Comparison of ENCODE assay signal across 8 mouse cellular contexts in genomic region chr7:19227883-19228792, GRCm38 (mm10). TPM values are rescaled to one million over a fixed set of nuclear protein-coding genes. Genes with fewer than 3 reads are reported as not detected.
A peak's percentile ranks its signal among the peaks of the same experiment; 100 is the strongest.
DNase-seq lines count a peak whose midpoint lies in the region; ATAC-seq and TF ChIP-seq lines count a peak whose summit lies in the region.

TSS of gene Opa3 (plus strand) at chr7:19228334.

- in situ Hi-C loops in CH12.LX (cut with MboI; ENCODE audit: low pct_ligation_motif_present, low pct_unique_long_range_greater_than_20kb, low sequenced_read_pairs), result no loop called here

- under 1% methylated on average over 90 of the region's 91 CpGs for WGBS in forebrain, embryonic 11.5 days
- under 1% methylated on average over 91 of the region's 91 CpGs for WGBS in heart, embryonic 16.5 days
- under 1% methylated on average over 91 of the region's 91 CpGs for WGBS in liver, embryonic 15.5 days (ENCODE audit: insufficient replicate concordance)
- WGBS in neural tube, embryonic 12.5 days, result under 1% methylated on average over 91 of the region's 91 CpGs

- TF ChIP-seq EP300 in CH12.LX (IDR thresholded peaks at IDR 0.05; ENCODE audit: low read length), result no peak

- TF ChIP-seq CTCF in CH12.LX (conservative IDR thresholded peaks at IDR 0.05 in 1 of 2, IDR thresholded peaks at IDR 0.05 in 1 of 2; ENCODE audit: low read depth in 2 of 2, low read length in 2 of 2), result peak in 1 of 2 experiments; percentile 55; a peak in 2 of 4 replicates

- peaks cover 14% of the 10 kb centered on the region for H3K79me2 ChIP-seq in CH12.LX (replicated peaks; ENCODE audit: control insufficient read depth, extremely low read depth, insufficient read depth, poor library complexity, severe bottlenecking)

- H3K4me1 ChIP-seq in CH12.LX (ENCODE audit: control insufficient read depth in 1 of 2, insufficient read depth in 2 of 2), result peaks cover 0 to 32% of the 10 kb centered on the region in 2 experiments; a peak in 2 of 4 replicates
- H3K4me1 ChIP-seq in forebrain, embryonic 11.5 days (replicated peaks; ENCODE audit: control insufficient read depth, insufficient read depth, low read length), result peaks cover 2% of the 10 kb centered on the region; the same call in 1 of the 2 replicates
- peaks cover 19% of the 10 kb centered on the region for H3K4me1 ChIP-seq in heart, embryonic 16.5 days (ENCODE audit: control insufficient read depth, insufficient read depth, low read length)
- peaks cover 74% of the 10 kb centered on the region for H3K4me1 ChIP-seq in liver, embryonic 15.5 days (replicated peaks)
- H3K4me1 ChIP-seq in neural tube, embryonic 12.5 days, result peaks cover 17% of the 10 kb centered on the region

- peaks cover 0 to 57% of the 10 kb centered on the region in 2 experiments for H3K36me3 ChIP-seq in CH12.LX (replicated peaks in 1 of 2; ENCODE audit: control insufficient read depth in 1 of 2, insufficient read depth in 1 of 2, low read length in 1 of 2)
- H3K36me3 ChIP-seq in forebrain, embryonic 11.5 days (ENCODE audit: control insufficient read depth, insufficient read depth, low read length), result no peaks in the 10 kb centered on the region
- H3K36me3 ChIP-seq in heart, embryonic 16.5 days (ENCODE audit: control insufficient read depth, insufficient read depth), result peaks cover 6% of the 10 kb centered on the region; the same call in 1 of the 2 replicates
- H3K36me3 ChIP-seq in liver, embryonic 15.5 days (replicated peaks), result peaks cover 15% of the 10 kb centered on the region
- peaks cover 18% of the 10 kb centered on the region for H3K36me3 ChIP-seq in neural tube, embryonic 12.5 days

- H3K9me3 ChIP-seq in CH12.LX (replicated peaks; ENCODE audit: low read length), result no peaks in the 10 kb centered on the region
- no peaks in the 10 kb centered on the region for H3K9me3 ChIP-seq in forebrain, embryonic 11.5 days (ENCODE audit: control insufficient read depth, low read length)
- no peaks in the 10 kb centered on the region for H3K9me3 ChIP-seq in heart, embryonic 16.5 days (replicated peaks; ENCODE audit: control insufficient read depth, low read length)
- no peaks in the 10 kb centered on the region for H3K9me3 ChIP-seq in liver, embryonic 15.5 days (replicated peaks)
- H3K9me3 ChIP-seq in neural tube, embryonic 12.5 days, result no peaks in the 10 kb centered on the region

- peak within 1 kb of the TSS; percentile 75 to 99 (median 92) for H3K4me3 ChIP-seq in CH12.LX (replicated peaks in 1 of 3; ENCODE audit: low read depth in 2 of 3, low read length in 2 of 3, poor library complexity in 1 of 3)
- H3K4me3 ChIP-seq in forebrain, embryonic 11.5 days (ENCODE audit: low read depth, low read length), result peak within 1 kb of the TSS; percentile 60
- peak within 1 kb of the TSS; percentile 84 for H3K4me3 ChIP-seq in heart, embryonic 16.5 days (ENCODE audit: low read length)
- H3K4me3 ChIP-seq in liver, embryonic 15.5 days (replicated peaks), result peak within 1 kb of the TSS; percentile 72
- peak within 1 kb of the TSS; percentile 55 for H3K4me3 ChIP-seq in neural tube, embryonic 12.5 days

- dilution Hi-C loops in CH12.LX (cut with MboI; ENCODE audit: extremely low pct_ligation_motif_present, extremely low pct_unique_long_range_greater_than_20kb, low sequenced_read_pairs), result no loop called here

- H3K27ac ChIP-seq in CH12.LX (ENCODE audit: insufficient read depth, low read depth), result peak within 1 kb of the TSS; percentile 91
- peak within 1 kb of the TSS; percentile 98 for H3K27ac ChIP-seq in forebrain, embryonic 11.5 days (ENCODE audit: low read depth, low read length)
- H3K27ac ChIP-seq in heart, embryonic 16.5 days (ENCODE audit: low read length), result peak within 1 kb of the TSS; percentile 100
- peak within 1 kb of the TSS; percentile 100 for H3K27ac ChIP-seq in liver, embryonic 15.5 days (replicated peaks)
- H3K27ac ChIP-seq in neural tube, embryonic 12.5 days, result peak within 1 kb of the TSS; percentile 97

- TF ChIP-seq POLR2A in CH12.LX (IDR thresholded peaks at IDR 0.05; ENCODE audit: low read depth, low read length), result peak; percentile 82

- peak within 1 kb of the TSS; percentile 90 for H3K4me2 ChIP-seq in CH12.LX (ENCODE audit: insufficient read depth, low read depth, poor library complexity, severe bottlenecking)
- peak within 1 kb of the TSS; percentile 87 for H3K4me2 ChIP-seq in forebrain, embryonic 11.5 days (ENCODE audit: low read depth, low read length, severe bottlenecking)
- H3K4me2 ChIP-seq in heart, embryonic 16.5 days (ENCODE audit: low read depth, low read length), result peak within 1 kb of the TSS; percentile 93
- H3K4me2 ChIP-seq in liver, embryonic 15.5 days, result peak within 1 kb of the TSS; percentile 89
- peak within 1 kb of the TSS; percentile 86 for H3K4me2 ChIP-seq in neural tube, embryonic 12.5 days (replicated peaks)

- no peak; the same call in 1 of the 2 replicates for TF ChIP-seq RAD21 in CH12.LX (IDR thresholded peaks at IDR 0.05; ENCODE audit: low read depth, low read length)

- no peaks in the 10 kb centered on the region for H3K27me3 ChIP-seq in CH12.LX (replicated peaks)
- H3K27me3 ChIP-seq in forebrain, embryonic 11.5 days (ENCODE audit: control insufficient read depth, insufficient read depth, low read length), result no peaks in the 10 kb centered on the region
- no peaks in the 10 kb centered on the region for H3K27me3 ChIP-seq in heart, embryonic 16.5 days (ENCODE audit: control insufficient read depth, insufficient read depth, low read length)
- no peaks in the 10 kb centered on the region for H3K27me3 ChIP-seq in liver, embryonic 15.5 days
- H3K27me3 ChIP-seq in neural tube, embryonic 12.5 days (replicated peaks), result no peaks in the 10 kb centered on the region

- H3K9ac ChIP-seq in CH12.LX (ENCODE audit: insufficient read depth, low read depth), result peak within 1 kb of the TSS; percentile 95
- peak within 1 kb of the TSS; percentile 71 for H3K9ac ChIP-seq in forebrain, embryonic 11.5 days (ENCODE audit: low read length)
- peak within 1 kb of the TSS; percentile 90 for H3K9ac ChIP-seq in heart, embryonic 16.5 days (ENCODE audit: low read length)
- H3K9ac ChIP-seq in liver, embryonic 15.5 days, result peak within 1 kb of the TSS; percentile 85
- peak within 1 kb of the TSS; percentile 70 for H3K9ac ChIP-seq in neural tube, embryonic 12.5 days

- peak; percentile 100 for DNase-seq in CH12.LX (ENCODE audit: extremely low read depth)
- peak; percentile 100 for DNase-seq in c-Kit-positive CD71-positive TER-119-negative erythroid progenitor cells, embryonic 14.5 days (ENCODE audit: low read depth)
- DNase-seq in forebrain, embryonic 11.5 days (ENCODE audit: low spot score), result peak; percentile 99
- peak; percentile 100 for DNase-seq in kidney, postnatal 36 days
- peak; percentile 100 for DNase-seq in telencephalon, adult 2 months (ENCODE audit: low read depth, low spot score)

- ATAC-seq in forebrain, embryonic 11.5 days (replicated peaks; ENCODE audit: low FRiP score), result peak; percentile 95
- peak; percentile 93 for ATAC-seq in heart, embryonic 16.5 days (replicated peaks; ENCODE audit: extremely low read depth, insufficient read depth, low FRiP score)
- ATAC-seq in liver, embryonic 15.5 days (ENCODE audit: insufficient read depth), result peak; percentile 88
- ATAC-seq in neural tube, embryonic 12.5 days (ENCODE audit: low FRiP score, low read depth), result peak; percentile 97

TF ChIP-seq in CH12.LX, 34 proteins besides CTCF, POLR2A, EP300 and RAD21 (continues in another document):
- TF ChIP-seq TBP (conservative IDR thresholded peaks at IDR 0.05; ENCODE audit: low read depth, low read length) (0 out of 2 replicates have a peak, but pooled peaks have one; percentile 49), RCOR1 (conservative IDR thresholded peaks at IDR 0.05; ENCODE audit: low read depth, low read length) (no peak), MAFK (IDR thresholded peaks at IDR 0.05; ENCODE audit: insufficient replicate concordance, low read length) (no peak), JUND (conservative IDR thresholded peaks at IDR 0.05; ENCODE audit: low read depth, low read length) (0 out of 2 replicates have a peak, but pooled peaks have one; percentile 34), ELF1 (IDR thresholded peaks at IDR 0.05; ENCODE audit: low read depth, low read length) (peak; percentile 76), SMC3 (IDR thresholded peaks at IDR 0.05; ENCODE audit: low read depth, low read length) (no peak), UBTF (IDR thresholded peaks at IDR 0.05; ENCODE audit: low read depth, low read length) (no peak), ZC3H11A (IDR thresholded peaks at IDR 0.05; ENCODE audit: low read depth, low read length) (no peak), CHD1 (IDR thresholded peaks at IDR 0.05; ENCODE audit: low read depth, low read length) (no peak; the same call in 1 of the 2 replicates), CHD2 (IDR thresholded peaks at IDR 0.05; ENCODE audit: low read length) (peak; percentile 97), KAT2A (IDR thresholded peaks at IDR 0.05; ENCODE audit: insufficient replicate concordance, low read length) (peak; percentile 63; the same call in 1 of the 2 replicates), MAX (IDR thresholded peaks at IDR 0.05; ENCODE audit: low read length) (peak; percentile 60), ZKSCAN1 (IDR thresholded peaks at IDR 0.05; ENCODE audit: borderline replicate concordance, low read depth, low read length) (no peak), POLR2AphosphoS2 (IDR thresholded peaks at IDR 0.05; ENCODE audit: low read depth, low read length) (peak; percentile 70), MXI1 (IDR thresholded peaks at IDR 0.05; ENCODE audit: low read depth, low read length) (peak; percentile 35; the same call in 1 of the 2 replicates), SIN3A (IDR thresholded peaks at IDR 0.05; ENCODE audit: low read length) (peak; percentile 83), ETS1 (conservative IDR thresholded peaks at IDR 0.05; ENCODE audit: low read depth, low read length) (peak; percentile 75), MAZ (IDR thresholded peaks at IDR 0.05; ENCODE audit: low read depth, low read length) (peak; percentile 79; the same call in 1 of the 2 replicates), ZMIZ1 (IDR thresholded peaks at IDR 0.05; ENCODE audit: low read depth, low read length) (peak; percentile 79), TCF12 (IDR thresholded peaks at IDR 0.05; ENCODE audit: low read depth, low read length) (peak; percentile 33; the same call in 1 of the 2 replicates), MEF2A (IDR thresholded peaks at IDR 0.05; ENCODE audit: borderline replicate concordance, low read depth, low read length) (0 out of 2 replicates have a peak, but pooled peaks have one; percentile 22)

RNA-seq across cellular contexts. Expression of gene Opa3, which starts in this region (rescaled TPM):
- total RNA-seq in CH12.LX (2012; rRNA removed) (11.9 and 15.7 TPM in 2 replicates), CH12.LX (2014; rRNA removed) (8.6 and 9.4 TPM in 2 replicates)
- 20.0 and 21.2 TPM in 2 replicates for polyA plus RNA-seq in CH12.LX (2012; ENCODE audit: insufficient read length, low read depth)
- polyA plus RNA-seq in forebrain, embryonic 11.5 days (2014; fragmentation: Nextera tagmentation; extraction: Ambion mirVana), result 54.1 and 59.8 TPM in 2 replicates
- 40.4 and 41.8 TPM in 2 replicates for polyA plus RNA-seq in heart, embryonic 16.5 days (2015; fragmentation: Nextera tagmentation; extraction: Ambion mirVana)
- 15.3 and 16.0 TPM in 2 replicates for polyA plus RNA-seq in liver, embryonic 15.5 days (2015; fragmentation: Nextera tagmentation; extraction: Ambion mirVana)
- 42.1 and 43.9 TPM in 2 replicates for polyA plus RNA-seq in neural tube, embryonic 12.5 days (2016; fragmentation: Nextera tagmentation; extraction: Ambion mirVana)

Comparison
In these comparisons a context has a peak if more than half of its experiments do, and no peak if none do; other contexts are left out.
1. Peak in every context shown above with its lines: DNase-seq, ATAC-seq, H3K4me3 ChIP-seq and H3K27ac ChIP-seq.